Mouse (Mus musculus) left cerebral cortex, postnatal 4 days (tissue): ENCODE results near the gene Mrps36. TPM values are rescaled to one million over a fixed set of nuclear protein-coding genes. Genes with fewer than 3 reads are reported as not detected.
A peak's percentile ranks its signal among the peaks of the same experiment; 100 is the strongest.
"Not testable (repeated sequence)": the region's sequence is repeated elsewhere in the genome, so short reads cannot be mapped to it uniquely, and the experiment has no call there.

ENCODE experiments used
- DNase-seq: peaks from one replicate; pipeline ENCODE4 v3.0.0-alpha.2; 2022
- intact Hi-C: fragments of 180-260 bp; cut with DNase I; formaldehyde crosslinking; loops from one replicate; pipeline ENCODE4 v1.15.1; 2025
- total RNA-seq, 2 experiments: library from RNA; stranded (reverse); gene quantifications; 2 replicates each; pipeline ENCODE4 v1.2.3; 2021

Mrps36 gene
- total RNA-seq, 2 experiments from 2014 or later, result 51.0 to 54.5 TPM

GRCm38 (mm10) chr13:100742831-100743230 is 1.6 kb downstream of the Mrps36 start:
- intact Hi-C loops, result no loop called here
- no peak for DNase-seq

DNA sequence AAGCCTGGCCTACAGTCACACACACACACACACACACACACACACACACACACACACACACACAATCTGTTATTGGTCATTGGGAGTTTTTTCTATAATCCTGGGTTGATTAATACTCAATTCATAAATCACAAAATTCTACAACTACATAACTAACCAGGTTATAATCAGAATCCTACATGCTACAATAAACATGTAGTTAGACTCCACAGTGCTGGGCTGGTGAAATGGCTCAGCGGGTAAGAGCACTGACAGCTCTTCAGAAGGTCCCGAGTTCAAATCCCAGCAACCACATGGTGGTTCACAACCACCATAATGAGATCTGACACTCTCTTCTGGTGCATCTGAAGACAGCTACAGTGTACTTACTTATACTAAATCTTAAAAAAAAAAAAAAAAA is 11.7 kb downstream of the Mrps36 start:
- DNase-seq, result no peak
- intact Hi-C loops, result no loop called here

- intact Hi-C loops, DNase-seq: not testable (repeated sequence)
Observed at GRCm38 (mm10) chr13:100731462-100732046, 12.9 kb downstream of the Mrps36 start.

GRCm38 (mm10) chr13:100730861-100731176 is 13.6 kb downstream of the Mrps36 start, which contains the start of gene Cdk7:
Cdk7 (minus strand) TSS chr13:100730939.
- DNase-seq, result peak; percentile 93
- intact Hi-C loops, result no loop called here

GRCm38 (mm10) chr13:100730153-100730860 is 14.2 kb downstream of the Mrps36 start:
- intact Hi-C loops, result no loop called here
- DNase-seq, result peak; percentile 5

DNA sequence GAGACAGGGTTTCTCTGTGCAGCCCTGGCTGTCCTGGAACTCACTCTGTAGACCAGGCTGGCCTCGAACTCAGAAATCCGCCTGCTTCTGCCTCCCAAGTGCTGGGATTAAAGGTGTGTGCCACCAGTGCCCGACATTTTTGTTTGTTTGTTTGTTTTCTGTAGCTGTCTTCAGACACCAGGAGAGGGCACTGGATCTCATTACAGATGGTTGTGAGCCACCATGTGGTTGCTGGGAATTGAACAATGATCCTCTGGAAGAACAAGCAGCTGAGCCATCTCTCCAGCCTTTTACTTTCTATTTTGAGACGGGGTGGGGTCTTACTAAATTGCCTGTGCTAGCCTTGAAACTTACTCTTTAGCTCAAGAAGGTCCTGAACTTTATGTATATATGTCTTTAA is 15.9 kb downstream of the Mrps36 start:
- DNase-seq, intact Hi-C loops: not testable (repeated sequence)

DNA sequence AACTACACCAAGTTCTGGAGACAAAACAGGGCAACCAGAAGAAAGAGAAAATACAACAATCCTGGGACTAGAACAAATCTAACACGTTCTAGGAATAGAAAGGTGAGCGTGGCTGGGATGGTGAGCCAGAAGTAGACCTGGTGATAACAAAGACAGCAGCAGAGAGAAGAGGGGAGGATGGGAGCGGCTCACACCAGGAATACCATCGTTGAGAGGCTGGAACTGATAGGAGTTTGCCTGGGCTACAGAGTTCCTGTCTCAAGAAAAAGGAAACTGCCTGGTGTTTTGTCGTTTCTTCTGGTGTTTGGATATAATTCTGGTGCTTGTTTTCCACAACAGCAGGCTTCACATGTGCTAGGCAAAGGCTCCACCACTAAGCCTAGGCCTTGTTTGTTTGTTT is 16.4 kb downstream of the Mrps36 start:
- DNase-seq, result no peak
- intact Hi-C loops, result no loop called here

GRCm38 (mm10) chr13:100725194-100725593 is 19.3 kb downstream of the Mrps36 start:
- intact Hi-C loops, result no loop called here
- DNase-seq, result no peak

- intact Hi-C loops, result no loop called here
- DNase-seq, result peak; percentile 56
Observed at GRCm38 (mm10) chr13:100724051-100724754, 20.3 kb downstream of the Mrps36 start.

GRCm38 (mm10) chr13:100721656-100722055 is 22.8 kb downstream of the Mrps36 start:
- intact Hi-C loops, result no loop called here
- no peak for DNase-seq

GRCm38 (mm10) chr13:100715467-100715866 is 29.0 kb downstream of the Mrps36 start:
- intact Hi-C loops, result loop anchor here (10.0 kb wide), 1 partner anchor 231 kb away; no protein-coding TSS in a partner anchor

DNA sequence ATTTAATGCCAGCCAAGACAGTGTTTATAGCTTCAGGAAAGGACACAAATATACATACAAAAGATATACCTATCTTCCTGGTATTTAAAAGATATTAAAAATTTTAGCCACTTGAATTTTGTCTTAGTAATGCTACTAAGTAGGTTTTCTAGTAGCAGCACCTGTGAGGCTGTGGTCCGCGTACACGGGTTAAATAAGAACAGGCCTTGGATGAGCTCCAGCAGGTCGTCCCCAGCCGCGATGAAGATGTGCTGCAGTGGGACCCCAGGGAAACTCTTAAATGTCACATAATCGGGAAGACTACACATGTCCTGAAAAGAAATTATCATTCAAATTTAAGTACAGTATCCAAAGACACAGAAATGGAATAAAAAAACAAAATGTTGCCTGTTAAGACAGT is 38.3 kb downstream of the Mrps36 start:
- intact Hi-C loops, result loop anchor here (10.0 kb wide), 1 partner anchor 651 kb away; no protein-coding TSS in a partner anchor
- DNase-seq, result no peak

More at GRCm38 (mm10) chr13:100715467-100715866, 29.0 kb downstream of the Mrps36 start:
- no peak for DNase-seq

DNA sequence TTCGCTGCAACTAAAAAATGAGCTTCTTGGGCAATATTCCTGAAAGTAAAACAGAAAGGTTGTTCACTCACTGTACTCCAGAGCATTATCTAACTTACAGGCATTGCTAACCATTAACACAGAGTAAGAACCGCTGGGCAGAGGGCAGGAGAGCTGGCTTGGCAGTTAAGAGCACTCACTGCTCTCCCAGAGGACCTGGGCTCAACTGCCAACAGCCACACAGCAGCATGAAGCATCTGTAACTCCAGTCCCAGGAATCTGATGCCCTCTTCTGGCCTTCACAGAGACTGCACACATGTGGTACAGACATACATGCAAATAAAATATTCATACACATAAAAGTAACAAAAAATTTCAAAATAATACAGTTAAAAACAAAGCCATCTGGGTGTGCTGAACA is 41.0 kb downstream of the Mrps36 start:
- intact Hi-C loops, result loop anchor here (10.0 kb wide), 1 partner anchor 649 kb away; no protein-coding TSS in a partner anchor
- DNase-seq, result no peak

DNA sequence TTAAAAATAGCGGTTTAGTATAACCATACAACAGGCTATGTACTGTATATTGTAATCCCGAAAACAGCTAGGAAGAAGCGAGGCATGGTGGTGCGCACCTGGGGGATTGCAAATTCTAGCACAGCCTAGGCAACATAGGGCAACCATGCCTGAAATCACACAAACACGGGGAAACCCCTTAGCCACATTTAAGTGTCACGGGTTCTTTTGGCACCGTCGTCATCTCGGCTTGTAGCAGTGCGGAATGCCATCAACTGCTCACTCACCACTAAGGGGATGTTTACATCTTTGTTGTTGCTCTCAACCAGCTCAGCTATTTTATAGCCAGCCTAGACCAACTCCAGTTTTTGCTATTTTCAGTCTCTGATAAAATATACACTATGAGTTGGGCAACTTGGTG is 45.6 kb downstream of the Mrps36 start:
- intact Hi-C loops, result no loop called here
- no peak for DNase-seq

DNA sequence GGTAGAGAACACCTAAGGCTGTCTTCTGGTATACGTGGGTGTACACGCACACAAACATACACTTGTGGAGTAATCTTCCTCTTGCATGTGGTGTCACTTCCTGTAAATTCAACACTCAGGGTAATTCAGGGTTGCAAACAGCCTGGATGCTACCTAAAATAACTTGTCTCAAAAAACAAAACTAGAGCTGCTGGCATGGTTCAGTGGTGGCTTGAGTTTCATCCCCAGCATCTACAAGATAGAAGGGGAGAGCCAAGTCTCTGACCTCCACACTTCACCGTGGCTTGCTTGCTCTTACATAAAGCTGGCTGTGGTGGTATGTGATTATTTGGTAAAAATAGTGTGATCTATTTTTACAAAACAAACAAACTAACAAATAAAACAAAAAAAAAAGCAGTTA is 46.9 kb downstream of the Mrps36 start:
- DNase-seq, result no peak
- intact Hi-C loops, result no loop called here

GRCm38 (mm10) chr13:100687513-100687912 is 56.9 kb downstream of the Mrps36 start:
- intact Hi-C loops, result no loop called here
- no peak for DNase-seq

Other genes with a start within 250 kb of the Mrps36 start
- gene Ocln, start 191.9 kb downstream of the Mrps36 start, total RNA-seq, result 1 to 10 TPM; 7.9 to 8.8 TPM
- 1 to 10 TPM; 1.6 to 2.0 TPM for gene Marveld2, start 127.7 kb downstream of the Mrps36 start, total RNA-seq
- gene Ak6, start 93.7 kb downstream of the Mrps36 start, total RNA-seq, result 100 to 1,000 TPM; 129 to 141 TPM
- 10 to 100 TPM; 15.3 to 16.0 TPM for gene Rad17, start 93.6 kb downstream of the Mrps36 start, total RNA-seq
- 10 to 100 TPM; 22.9 to 31.8 TPM for gene Taf9, start 93.1 kb downstream of the Mrps36 start, total RNA-seq
- gene Ccdc125, start 74.9 kb downstream of the Mrps36 start, total RNA-seq, result under 1 TPM; 0.86 to 0.93 TPM
- gene Cdk7, start 13.7 kb downstream of the Mrps36 start, total RNA-seq, result 10 to 100 TPM; 37.8 to 39.9 TPM
- gene Cenph, start 31.2 kb upstream of the Mrps36 start, total RNA-seq, result 1 to 10 TPM; 3.9 to 4.1 TPM
- 1 to 10 TPM; 8.3 to 8.9 TPM for gene Ccnb1, start 41.9 kb upstream of the Mrps36 start, total RNA-seq
- 10 to 100 TPM; 35.6 to 39.2 TPM for gene Slc30a5, start 88.8 kb upstream of the Mrps36 start, total RNA-seq